8 mouse cellular contexts compared by ENCODE assay signal in genomic region chr4:63843924-63844323, GRCm38 (mm10). TPM values are rescaled to one million over a fixed set of nuclear protein-coding genes. Genes with fewer than 3 reads are reported as not detected.
DNase-seq lines count a peak whose midpoint lies in the region; ATAC-seq and TF ChIP-seq lines count a peak whose summit lies in the region.
"Had no signal": no experiment of that assay in that cellular context is flagged by ENCODE, and none has a peak within 500 bp of the region (broad histone marks: within the 10 kb centered on the region; RNA-seq: fewer than 3 reads in every experiment).

No protein-coding gene starts in this region.

- peak; percentile 14 to 39 for DNase-seq in kidney, adult 8-10 months
- peak; percentile 24 for DNase-seq in ES-E14 (ENCODE audit: low read depth, low spot score)
- peak; percentile 10 for DNase-seq in adrenal gland, postnatal 25 days
- DNase-seq in hindbrain, postnatal 0 days (ENCODE audit: low spot score), result peak; percentile 71
- peak; percentile 70 for DNase-seq in retina, embryonic 14.5 days (ENCODE audit: low spot score)
- DNase-seq in gastrocnemius, postnatal 10 days, result no peak

- TF ChIP-seq CTCF in hindbrain, postnatal 0 days (IDR thresholded peaks at IDR 0.05; ENCODE audit: low read depth), result peak; percentile 69

- no peaks in the 10 kb centered on the region for H3K4me1 ChIP-seq in kidney, embryonic 15.5 days
- no peaks in the 10 kb centered on the region for H3K4me1 ChIP-seq in ES-E14 (ENCODE audit: control insufficient read depth in 2 of 2, insufficient read depth in 2 of 2, low read length in 2 of 2, poor library complexity in 1 of 2)
- no peaks in the 10 kb centered on the region for H3K4me1 ChIP-seq in hindbrain, postnatal 0 days (ENCODE audit: insufficient read depth, low read length)

- H3K27me3 ChIP-seq in kidney, embryonic 15.5 days, result 0 out of 2 replicates have a peak, but pooled peaks cover 6% of the 10 kb centered on the region
- no peaks in the 10 kb centered on the region for H3K27me3 ChIP-seq in hindbrain, postnatal 0 days (ENCODE audit: insufficient read depth, low read length)

- H3K9ac ChIP-seq in kidney, embryonic 15.5 days, result no peak overlapping the region
- H3K9ac ChIP-seq in ES-E14 (ENCODE audit: insufficient read depth, low read depth, low read length, poor library complexity, severe bottlenecking), result no peak overlapping the region
- H3K9ac ChIP-seq in hindbrain, postnatal 0 days (replicated peaks; ENCODE audit: low read length), result no peak overlapping the region

- 30% methylated on average over 6 of the region's 6 CpGs for WGBS in kidney, embryonic 15.5 days
- WGBS in hindbrain, postnatal 0 days, result 34% methylated on average over 6 of the region's 6 CpGs

- H3K4me3 ChIP-seq in kidney, embryonic 15.5 days (replicated peaks), result no peak overlapping the region
- H3K4me3 ChIP-seq in ES-E14 (ENCODE audit: insufficient read depth in 1 of 2, low read depth in 1 of 2, low read length in 2 of 2, poor library complexity in 1 of 2, severe bottlenecking in 1 of 2), result no peak overlapping the region
- H3K4me3 ChIP-seq in hindbrain, postnatal 0 days (ENCODE audit: low read length), result no peak overlapping the region
- H3K4me3 ChIP-seq: myocyte had no signal

- no peaks in the 10 kb centered on the region for H3K9me3 ChIP-seq in kidney, embryonic 15.5 days (replicated peaks)
- H3K9me3 ChIP-seq in ES-E14 (ENCODE audit: control insufficient read depth, insufficient read depth, low read depth, low read length), result no peaks in the 10 kb centered on the region
- no peaks in the 10 kb centered on the region for H3K9me3 ChIP-seq in hindbrain, postnatal 0 days (ENCODE audit: low read length)

- H3K4me2 ChIP-seq in kidney, embryonic 15.5 days, result no peak overlapping the region
- H3K4me2 ChIP-seq in hindbrain, postnatal 0 days (ENCODE audit: low read depth, low read length), result no peak overlapping the region

- ATAC-seq in kidney, embryonic 15.5 days (replicated peaks; ENCODE audit: low FRiP score), result no peak
- ATAC-seq in hindbrain, postnatal 0 days, result no peak

- no peaks in the 10 kb centered on the region for H3K36me3 ChIP-seq in kidney, embryonic 15.5 days
- no peaks in the 10 kb centered on the region for H3K36me3 ChIP-seq in ES-E14 (ENCODE audit: control insufficient read depth, insufficient read depth, low read length, poor library complexity, severe bottlenecking)
- H3K36me3 ChIP-seq in hindbrain, postnatal 0 days (ENCODE audit: insufficient read depth, low read length), result no peaks in the 10 kb centered on the region

- in situ Hi-C loops in ES-E14 (cut with MboI; ENCODE audit: low sequenced_read_pairs in 2 of 2, unreplicated experiment in 2 of 2), result no loop called here

- no peak overlapping the region for H3K27ac ChIP-seq in kidney, embryonic 15.5 days
- no peak overlapping the region for H3K27ac ChIP-seq in ES-E14 (ENCODE audit: insufficient read depth, low read depth, low read length, poor library complexity, severe bottlenecking)
- no peak overlapping the region for H3K27ac ChIP-seq in hindbrain, postnatal 0 days

TF ChIP-seq in ES-E14, 5 proteins besides CTCF, POLR2A, EP300 and RAD21:
- TF ChIP-seq ZNF384 (IDR thresholded peaks at IDR 0.05; ENCODE audit: low read depth, low read length), result no peak
- TF ChIP-seq ZC3H11A (IDR thresholded peaks at IDR 0.05; ENCODE audit: borderline replicate concordance, low read depth, low read length), result no peak
- no peak for TF ChIP-seq CHD2 (IDR thresholded peaks at IDR 0.05; ENCODE audit: low read depth, low read length)
- TF ChIP-seq MAFK (IDR thresholded peaks at IDR 0.05; ENCODE audit: insufficient read depth, low read depth, low read length), result no peak
- no peak for TF ChIP-seq HCFC1 (IDR thresholded peaks at IDR 0.05; ENCODE audit: borderline replicate concordance, insufficient read depth, low read length)

RNA-seq across cellular contexts. Expression of gene Tnfsf8, which starts 17.2 kb away (rescaled TPM):
- not detected in 2 replicates for polyA plus RNA-seq in kidney, embryonic 15.5 days (2015; fragmentation: Nextera tagmentation; extraction: Ambion mirVana)
- total RNA-seq in ES-E14 (2012; rRNA removed), result 0.04 TPM in 1 of 2 replicates, not detected in the other
- total RNA-seq in adrenal gland, postnatal 25 days (2021), result not detected in 2 replicates
- not detected in 2 replicates for total RNA-seq in hindbrain, postnatal 0 days (2014; rRNA removed)
- 0.04 and 0.10 TPM in 2 replicates for polyA plus RNA-seq in hindbrain, postnatal 0 days (2015; fragmentation: Nextera tagmentation; extraction: Ambion mirVana)
- total RNA-seq in gastrocnemius, postnatal 10 days (2021), result under 1 TPM in 1 of 2 experiments, not detected in 1; 0.07 TPM
